Mouse (Mus musculus): ENCODE results near the gene Scrn2. TPM values are rescaled to one million over a fixed set of nuclear protein-coding genes. Genes with fewer than 3 reads are reported as not detected.
A peak's percentile ranks its signal among the peaks of the same experiment; 100 is the strongest.

Scrn2 gene
- polyA plus RNA-seq (2012; rRNA removed) (5.7 and 5.9 TPM in 2 replicates), polyA plus RNA-seq (2014; fragmentation: Nextera tagmentation; extraction: Ambion mirVana) (5.8 and 6.3 TPM in 2 replicates)

GRCm38 (mm10) chr11:97029686-97030417 lies at the start of gene Scrn2:
Gene Scrn2, plus strand, starts transcription at chr11:97029938.
- peaks cover 0 to 3% of the 10 kb centered on the region in 2 experiments; a peak in 1 of 4 replicates for H3K4me1 ChIP-seq (replicated peaks; ENCODE audit: control insufficient read depth in 2 of 2, insufficient read depth in 2 of 2, low read length in 1 of 2)
- DNase-seq (ENCODE audit: low read depth in 3 of 3, low spot score in 3 of 3) (peak; percentile 64 to 72 (median 67)), ATAC-seq (ENCODE audit: insufficient read depth) (peak; percentile 74)
- peak within 1 kb of the TSS; percentile 21 for H3K9ac ChIP-seq (replicated peaks)
- peaks cover 3% of the 10 kb centered on the region; the same call in 1 of the 2 replicates for H3K27me3 ChIP-seq (ENCODE audit: control insufficient read depth, insufficient read depth, low read length)
- H3K27ac ChIP-seq, result no peak within 1 kb of the TSS
- H3K9me3 ChIP-seq (ENCODE audit: control insufficient read depth, low read length), result no peaks in the 10 kb centered on the region
- peak within 1 kb of the TSS; percentile 63 for H3K4me2 ChIP-seq (ENCODE audit: low read depth)
- peak within 1 kb of the TSS; percentile 51 to 71 for H3K4me3 ChIP-seq (ENCODE audit: insufficient read depth in 1 of 2, low read depth in 2 of 2, low read length in 2 of 2)
- TF ChIP-seq EP300 (IDR thresholded peaks at IDR 0.05; ENCODE audit: low read depth), result no peak
- TF ChIP-seq CTCF (IDR thresholded peaks at IDR 0.05; ENCODE audit: low read depth), result peak; percentile 96
- WGBS (ENCODE audit: insufficient replicate concordance), result 3% methylated on average over 25 of the region's 25 CpGs
- no peaks in the 10 kb centered on the region for H3K36me3 ChIP-seq (replicated peaks; ENCODE audit: control insufficient read depth, insufficient read depth, low read depth)

- 65% methylated on average over 5 of the region's 5 CpGs for WGBS (ENCODE audit: insufficient replicate concordance)
- ATAC-seq (ENCODE audit: insufficient read depth) (no peak), DNase-seq (ENCODE audit: low read depth in 3 of 3, low spot score in 3 of 3) (no peak)
- peaks cover 26 to 31% of the 10 kb centered on the region in 2 experiments for H3K4me1 ChIP-seq (replicated peaks; ENCODE audit: control insufficient read depth in 2 of 2, insufficient read depth in 2 of 2, low read length in 1 of 2)
- 0 out of 2 replicates have a peak, but pooled peaks cover 4% of the 10 kb centered on the region for H3K36me3 ChIP-seq (replicated peaks; ENCODE audit: control insufficient read depth, insufficient read depth, low read depth)
- no peak overlapping the region for H3K27ac ChIP-seq
- H3K9me3 ChIP-seq (ENCODE audit: control insufficient read depth, low read length), result no peaks in the 10 kb centered on the region
- no peak overlapping the region for H3K4me3 ChIP-seq (ENCODE audit: insufficient read depth in 1 of 2, low read depth in 2 of 2, low read length in 2 of 2)
- no peaks in the 10 kb centered on the region; the same call in 1 of the 2 replicates for H3K27me3 ChIP-seq (ENCODE audit: control insufficient read depth, insufficient read depth, low read length)
- H3K9ac ChIP-seq (replicated peaks), result no peak overlapping the region
- TF ChIP-seq CTCF (IDR thresholded peaks at IDR 0.05; ENCODE audit: low read depth), result no peak
- TF ChIP-seq EP300 (IDR thresholded peaks at IDR 0.05; ENCODE audit: low read depth), result no peak
- no peak overlapping the region for H3K4me2 ChIP-seq (ENCODE audit: low read depth)
Measured at GRCm38 (mm10) chr11:96980021-96980420, 49.7 kb upstream of the Scrn2 start.

GRCm38 (mm10) chr11:96981461-96981860 lies 48.3 kb upstream of the Scrn2 start:
- no peaks in the 10 kb centered on the region for H3K36me3 ChIP-seq (replicated peaks; ENCODE audit: control insufficient read depth, insufficient read depth, low read depth)
- no peak overlapping the region for H3K9ac ChIP-seq (replicated peaks)
- H3K4me3 ChIP-seq (ENCODE audit: insufficient read depth in 1 of 2, low read depth in 2 of 2, low read length in 2 of 2), result no peak overlapping the region
- DNase-seq (ENCODE audit: low read depth in 3 of 3, low spot score in 3 of 3) (no peak), ATAC-seq (ENCODE audit: insufficient read depth) (no peak)
- no peak overlapping the region for H3K4me2 ChIP-seq (ENCODE audit: low read depth)
- H3K9me3 ChIP-seq (ENCODE audit: control insufficient read depth, low read length), result no peaks in the 10 kb centered on the region
- no peak overlapping the region for H3K27ac ChIP-seq
- no peaks in the 10 kb centered on the region; the same call in none of the 2 replicates for H3K27me3 ChIP-seq (ENCODE audit: control insufficient read depth, insufficient read depth, low read length)
- WGBS (ENCODE audit: insufficient replicate concordance), result 68% methylated on average over 15 of the region's 15 CpGs
- peaks cover 11 to 18% of the 10 kb centered on the region in 2 experiments for H3K4me1 ChIP-seq (replicated peaks; ENCODE audit: control insufficient read depth in 2 of 2, insufficient read depth in 2 of 2, low read length in 1 of 2)
- no peak for TF ChIP-seq CTCF (IDR thresholded peaks at IDR 0.05; ENCODE audit: low read depth)
- TF ChIP-seq EP300 (IDR thresholded peaks at IDR 0.05; ENCODE audit: low read depth), result no peak

GRCm38 (mm10) chr11:96982355-96982754 lies 47.4 kb upstream of the Scrn2 start:
- H3K4me2 ChIP-seq (ENCODE audit: low read depth), result no peak overlapping the region
- WGBS (ENCODE audit: insufficient replicate concordance), result 3% methylated on average over 7 of the region's 7 CpGs

GRCm38 (mm10) chr11:96982859-96983258 lies 46.9 kb upstream of the Scrn2 start, which contains the start of gene Sp2:
Gene Sp2, minus strand, starts transcription at chr11:96982959.
- 64% methylated on average over 7 of the region's 7 CpGs for WGBS (ENCODE audit: insufficient replicate concordance)
- Histone ChIP-seq H3K27ac (no peak within 1 kb of the TSS), H3K9me3 (ENCODE audit: control insufficient read depth, low read length) (no peaks in the 10 kb centered on the region), H3K9ac (replicated peaks) (no peak within 1 kb of the TSS), H3K4me1 (replicated peaks; ENCODE audit: control insufficient read depth in 2 of 2, insufficient read depth in 2 of 2, low read length in 1 of 2) (peaks cover 10 to 18% of the 10 kb centered on the region in 2 experiments), H3K4me2 (ENCODE audit: low read depth) (no peak within 1 kb of the TSS), H3K4me3 (ENCODE audit: insufficient read depth in 1 of 2, low read depth in 2 of 2, low read length in 2 of 2) (no peak within 1 kb of the TSS), H3K27me3 (ENCODE audit: control insufficient read depth, insufficient read depth, low read length) (peaks cover 12% of the 10 kb centered on the region), H3K36me3 (replicated peaks; ENCODE audit: control insufficient read depth, insufficient read depth, low read depth) (no peaks in the 10 kb centered on the region)
- ATAC-seq (ENCODE audit: insufficient read depth), result no peak
- TF ChIP-seq EP300 (IDR thresholded peaks at IDR 0.05; ENCODE audit: low read depth) (no peak), CTCF (IDR thresholded peaks at IDR 0.05; ENCODE audit: low read depth) (no peak)
- DNase-seq (ENCODE audit: low read depth in 3 of 3, low spot score in 3 of 3), result no peak

More at GRCm38 (mm10) chr11:96982355-96982754, 47.4 kb upstream of the Scrn2 start:
- peaks cover 7% of the 10 kb centered on the region for H3K27me3 ChIP-seq (ENCODE audit: control insufficient read depth, insufficient read depth, low read length)
- TF ChIP-seq CTCF (IDR thresholded peaks at IDR 0.05; ENCODE audit: low read depth) (peak; percentile 95), EP300 (IDR thresholded peaks at IDR 0.05; ENCODE audit: low read depth) (no peak)
- H3K9me3 ChIP-seq (ENCODE audit: control insufficient read depth, low read length), result no peaks in the 10 kb centered on the region
- ATAC-seq (ENCODE audit: insufficient read depth), result no peak
- H3K4me1 ChIP-seq (replicated peaks; ENCODE audit: control insufficient read depth in 2 of 2, insufficient read depth in 2 of 2, low read length in 1 of 2), result peaks cover 10 to 18% of the 10 kb centered on the region in 2 experiments
- no peak overlapping the region for H3K9ac ChIP-seq (replicated peaks)
- peak in 1 of 3 experiments; percentile 53 for DNase-seq (ENCODE audit: low read depth in 3 of 3, low spot score in 3 of 3)
- H3K4me3 ChIP-seq (ENCODE audit: insufficient read depth in 1 of 2, low read depth in 2 of 2, low read length in 2 of 2), result no peak overlapping the region
- no peak overlapping the region for H3K27ac ChIP-seq
- H3K36me3 ChIP-seq (replicated peaks; ENCODE audit: control insufficient read depth, insufficient read depth, low read depth), result no peaks in the 10 kb centered on the region

All from liver, embryonic 14.5 days (tissue).